Mouse (Mus musculus) cerebellum, postnatal 4 days (tissue): ENCODE measurements around the gene Zc3h8.

ENCODE experiments used
- DNase-seq, 2 experiments: peaks; one replicate each; pipeline ENCODE4 v3.0.0; 2022; ENCODE audit warnings: low spot score in 2 of 2, mixed read lengths in 1 of 2

Gene Zc3h8

GRCm38 (mm10) chr2:128943538-128944528 is at the start of gene Zc3h8:
TSS of gene Zc3h8 (minus strand) at chr2:128944077.
- peak; percentile 91 to 96 for DNase-seq

- DNase-seq, result no peak
Observed at GRCm38 (mm10) chr2:128984746-128985145, 40.9 kb upstream of the Zc3h8 start.

GRCm38 (mm10) chr2:128975572-128975971 is 31.7 kb upstream of the Zc3h8 start:
- DNase-seq, result no peak

DNA sequence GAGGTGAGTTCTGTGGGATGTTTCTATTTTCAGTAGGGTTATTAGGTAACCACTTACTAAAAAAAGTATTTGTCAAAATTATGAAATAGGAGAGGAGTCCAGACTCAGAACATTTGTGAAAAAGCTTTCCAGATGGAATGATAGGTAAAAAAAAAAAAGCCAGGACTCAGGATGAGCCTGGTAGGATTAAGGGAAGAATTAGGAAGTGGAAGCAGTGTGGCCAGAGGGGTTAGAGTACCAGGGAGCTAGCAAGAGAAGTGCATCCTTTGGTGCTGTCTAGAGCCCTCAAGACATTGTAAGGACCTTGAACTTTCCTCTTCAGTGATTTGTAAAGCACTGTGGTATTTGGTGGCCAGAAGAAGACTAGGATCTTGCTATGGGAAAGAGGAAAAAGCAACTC is 28.4 kb upstream of the Zc3h8 start:
- no peak for DNase-seq

DNA sequence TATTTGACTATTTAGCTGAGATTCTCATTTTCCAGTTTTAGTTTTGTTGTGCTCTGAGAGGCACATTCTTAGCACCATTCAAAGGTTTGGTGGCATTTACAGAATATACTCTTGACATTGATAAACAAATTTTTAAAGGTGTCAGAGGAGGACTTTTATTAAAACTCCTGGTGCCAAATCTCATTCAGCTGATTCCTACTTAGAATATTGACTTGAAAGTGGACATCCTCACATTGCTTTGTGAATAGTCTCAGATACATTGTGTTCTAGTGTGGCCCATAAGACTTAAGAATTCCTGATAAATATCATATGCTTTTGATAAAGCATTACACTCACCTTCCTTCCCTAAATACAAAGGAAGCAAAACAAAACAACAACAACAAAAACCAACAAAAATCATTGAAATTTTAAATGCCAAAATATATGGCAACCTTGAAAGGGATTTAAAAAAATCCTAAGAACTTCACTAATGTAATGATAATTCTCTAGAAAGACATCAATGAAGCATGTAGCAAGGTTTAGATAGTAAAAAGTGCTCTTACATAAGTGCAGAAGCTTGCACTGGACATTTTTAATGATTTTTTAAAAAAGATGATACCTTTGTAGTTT is 24.7 kb upstream of the Zc3h8 start:
- no peak for DNase-seq

GRCm38 (mm10) chr2:128967661-128968441 is 24.0 kb upstream of the Zc3h8 start, which contains the start of gene Gm10762:
TSS of gene Gm10762 (minus strand) at chr2:128967725.
- DNase-seq, result peak; percentile 48 to 80

DNA sequence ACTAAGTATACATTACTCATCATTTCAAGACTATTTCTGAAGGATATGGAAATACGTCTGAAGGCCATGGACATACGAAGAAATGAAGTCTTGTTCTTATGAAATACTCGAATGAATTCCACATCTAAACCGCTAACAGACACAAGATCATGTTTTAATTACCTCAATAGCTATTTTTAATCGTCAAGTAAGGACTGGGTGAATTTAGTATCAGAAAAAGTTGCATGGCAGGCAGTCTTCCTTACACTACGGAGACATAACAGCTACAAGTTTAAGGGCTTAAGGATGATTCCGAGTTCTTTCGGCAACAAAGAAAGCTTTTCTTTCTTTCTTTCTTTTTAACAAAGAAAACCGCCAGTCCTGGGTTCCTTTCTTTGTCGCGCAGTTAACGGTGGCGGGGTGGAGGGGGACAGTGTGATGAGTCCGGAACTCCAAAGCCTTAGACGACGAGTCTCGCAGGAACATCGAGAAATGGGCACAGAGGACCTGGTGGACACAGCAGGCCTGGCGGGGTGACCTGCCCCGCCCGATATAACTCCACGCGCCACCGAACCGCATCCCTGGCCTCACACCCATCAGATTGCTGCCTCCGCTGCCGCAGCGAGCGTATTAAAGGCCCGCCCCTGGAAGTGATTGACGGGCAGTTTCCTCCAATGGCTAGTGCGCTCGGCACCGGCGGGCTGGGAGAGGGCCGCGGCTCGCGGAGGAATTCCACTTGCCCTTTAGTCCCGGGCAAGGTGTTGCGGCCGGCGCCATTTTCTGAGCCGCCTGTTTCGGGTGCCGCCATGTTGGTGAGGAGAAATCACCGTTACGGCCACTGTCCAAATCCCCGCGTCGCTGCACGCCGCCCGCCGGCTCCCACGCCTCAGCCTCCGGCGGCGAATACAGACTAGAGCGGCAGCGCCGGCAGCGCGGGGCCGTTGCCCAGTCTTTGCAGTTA is 23.0 kb upstream of the Zc3h8 start, which contains the start of gene Zc3h6:
Gene Zc3h6, plus strand, starts transcription at position 762 of the 940 bp plus-strand sequence.
- DNase-seq, result peak; percentile 99 to 100

- no peak for DNase-seq
Observed at GRCm38 (mm10) chr2:128966236-128966635, 22.4 kb upstream of the Zc3h8 start.

DNA sequence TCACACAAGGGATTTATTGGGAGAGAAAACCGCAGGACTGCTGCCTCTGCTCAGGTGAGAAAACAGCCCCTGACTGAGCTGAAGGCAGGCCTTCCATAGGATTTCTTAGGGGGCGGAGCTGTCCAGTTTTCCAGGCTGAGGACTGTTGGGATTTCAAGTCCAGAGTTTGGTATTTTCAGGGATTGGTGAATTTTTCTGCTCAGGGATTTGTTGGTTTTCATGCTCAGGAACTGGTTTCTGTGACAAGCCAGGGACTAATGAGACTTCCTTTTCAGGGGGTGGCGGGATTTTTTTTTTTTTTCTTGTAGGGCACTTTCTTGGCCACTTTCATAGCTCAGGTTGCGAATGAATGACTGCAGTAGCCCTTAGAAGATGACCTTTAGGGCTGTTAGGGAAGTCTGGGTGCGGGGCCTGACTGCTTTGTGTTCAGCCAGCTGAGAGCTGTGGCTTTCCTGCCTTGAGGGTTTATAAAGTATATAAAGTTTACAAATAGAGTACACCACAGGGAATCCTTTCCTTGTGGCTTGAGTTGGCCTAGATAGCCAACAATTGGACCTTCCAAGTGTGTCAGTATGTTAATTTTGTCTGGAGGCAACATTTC is 21.7 kb upstream of the Zc3h8 start:
- DNase-seq, result no peak

DNA sequence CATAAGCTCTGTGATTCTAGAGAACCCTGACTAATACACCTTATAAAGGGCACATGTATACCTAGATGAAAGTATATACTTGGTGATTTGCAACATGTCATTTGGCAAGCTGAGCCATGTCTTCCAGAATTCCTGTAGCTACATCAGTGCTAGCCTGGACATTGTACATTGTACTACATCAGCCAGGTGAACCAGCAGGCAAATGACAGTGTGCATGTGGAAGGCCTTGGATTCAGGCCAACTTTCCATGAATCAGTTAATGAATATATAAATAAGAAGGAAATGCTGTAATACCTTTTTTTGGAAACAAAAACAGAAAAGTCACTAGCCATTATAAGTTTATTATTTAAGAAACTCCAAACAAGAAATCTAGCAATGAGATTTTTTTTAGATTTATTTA is 10.3 kb upstream of the Zc3h8 start:
- no peak for DNase-seq

DNA sequence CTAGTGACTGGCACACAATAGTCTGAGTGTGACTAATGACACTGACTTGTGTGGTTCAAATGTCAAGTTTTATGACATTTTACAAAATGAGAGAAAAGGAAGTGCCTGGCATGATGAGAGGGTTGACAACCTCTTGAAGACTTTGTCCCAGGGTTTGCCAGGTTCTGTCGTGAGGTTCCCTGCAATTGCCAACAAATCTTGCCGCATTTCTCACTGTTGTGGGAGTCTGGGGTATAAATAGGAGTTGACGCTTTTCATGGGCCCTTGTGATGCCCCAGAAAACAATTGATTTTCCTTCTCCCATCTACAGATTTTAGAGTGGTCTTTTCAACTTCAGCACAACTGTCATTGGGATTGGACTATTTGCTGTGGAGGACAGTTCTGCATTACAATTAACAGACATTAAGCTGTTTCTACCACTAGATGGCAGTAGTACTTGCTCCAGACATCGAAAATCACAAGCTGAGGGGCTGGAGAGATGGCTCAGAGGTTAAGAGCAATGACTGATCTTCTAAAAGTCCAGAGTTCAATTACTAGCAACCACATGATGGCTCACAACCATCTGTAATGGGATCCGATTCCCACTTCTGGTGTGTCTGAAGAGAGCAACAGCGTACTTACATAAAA is 4.2 kb upstream of the Zc3h8 start:
- DNase-seq, result no peak

DNA sequence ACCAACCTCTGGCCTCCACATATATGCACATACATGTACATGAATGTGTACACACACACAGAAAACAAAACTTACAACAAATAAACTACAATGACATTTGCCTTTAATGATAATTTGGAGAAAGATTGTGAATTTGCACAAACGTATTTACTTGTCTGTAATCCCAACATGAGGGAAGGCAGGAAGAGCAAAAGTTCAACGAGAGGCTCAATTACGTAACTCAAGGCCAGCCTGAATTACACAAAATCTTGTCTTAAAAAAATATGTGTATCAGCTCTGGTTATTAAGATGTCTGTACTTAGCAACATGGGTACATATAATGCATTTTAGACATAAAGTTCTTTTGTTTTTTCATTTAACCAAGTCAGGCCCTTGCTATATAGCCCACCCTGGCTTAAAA is 7.6 kb downstream of the Zc3h8 start:
- no peak for DNase-seq

GRCm38 (mm10) chr2:128930704-128931103 is 13.2 kb downstream of the Zc3h8 start:
- DNase-seq, result no peak

GRCm38 (mm10) chr2:128928446-128928845 is 15.4 kb downstream of the Zc3h8 start:
- DNase-seq, result no peak

- DNase-seq, result no peak
Observed at GRCm38 (mm10) chr2:128924799-128925198, 19.1 kb downstream of the Zc3h8 start.

DNA sequence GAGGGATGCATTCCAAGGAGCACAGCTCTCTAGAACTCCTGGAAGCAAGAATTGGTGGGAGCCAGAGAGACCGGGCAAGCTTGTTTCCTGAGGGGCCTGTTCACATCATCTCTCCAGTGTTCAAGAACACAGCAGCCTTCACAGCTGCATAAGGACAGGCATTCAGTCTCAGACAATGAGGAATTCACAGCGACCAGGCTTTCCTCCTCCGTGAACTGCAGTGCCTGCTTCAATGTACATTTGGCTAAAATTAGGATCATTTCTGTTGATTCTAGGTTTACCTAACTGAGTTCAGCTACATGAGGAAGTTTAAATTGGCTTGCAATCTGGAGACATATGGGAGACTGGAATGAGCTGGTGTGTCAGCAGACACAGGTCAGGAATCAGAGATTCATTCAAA is 27.3 kb downstream of the Zc3h8 start:
- no peak for DNase-seq

GRCm38 (mm10) chr2:128914978-128915377 is 28.9 kb downstream of the Zc3h8 start:
- DNase-seq, result no peak

GRCm38 (mm10) chr2:128903661-128904060 is 40.2 kb downstream of the Zc3h8 start:
- no peak for DNase-seq

GRCm38 (mm10) chr2:128902843-128903242 is 41.0 kb downstream of the Zc3h8 start:
- DNase-seq, result no peak

GRCm38 (mm10) chr2:128892180-128892721 is 51.6 kb downstream of the Zc3h8 start:
- no peak for DNase-seq
